Mouse (Mus musculus) lung, embryonic 15.5 days (tissue): ENCODE measurements at regions not wholly inside any gene's neighbourhood (a gene's known extent, or its start where the extent isn't known, plus 50 kb on each side); places are given as distances from the start of the nearest gene placed in this dataset.
A peak's percentile ranks its signal among the peaks of the same experiment; 100 is the strongest.

Experiments
- ATAC-seq: fragments of 200-750 bp; cut with Nextera tagmentation; 2 replicates; pipeline ENCODE4 v1.8.0; 2017; ENCODE audit warnings: moderate number of reproducible peaks, borderline replicate concordance; ENCODE audit not compliant: low FRiP score, low TSS enrichment; ENCODE audit errors: extremely low read depth
- H3K27ac ChIP-seq: fragments of 300-500 bp; sonication (generic); 2 replicates; pipeline ENCODE4 v1.5.1; 2015; ENCODE audit warnings: moderate library complexity, mild to moderate bottlenecking, inconsistent platforms
- H3K27me3 ChIP-seq: fragments of 300-500 bp; sonication (generic); 2 replicates; pipeline ENCODE4 v1.6.1; 2015; ENCODE audit warnings: inconsistent platforms
- H3K36me3 ChIP-seq: fragments of 300-500 bp; sonication (generic); 2 replicates; pipeline ENCODE4 v1.6.1; 2015; ENCODE audit warnings: inconsistent platforms
- H3K4me1 ChIP-seq: fragments of 300-500 bp; sonication (generic); 2 replicates; pipeline ENCODE4 v1.6.1; 2015; ENCODE audit warnings: inconsistent platforms
- H3K4me2 ChIP-seq: fragments of 300-500 bp; sonication (generic); 2 replicates; pipeline ENCODE4 v1.6.1; 2015; ENCODE audit warnings: inconsistent platforms, mild to moderate bottlenecking, moderate library complexity
- H3K4me3 ChIP-seq: fragments of 300-500 bp; sonication (generic); 2 replicates; pipeline ENCODE4 v1.5.1; 2015; ENCODE audit warnings: mild to moderate bottlenecking, inconsistent platforms
- H3K9ac ChIP-seq: fragments of 300-500 bp; sonication (generic); 2 replicates; pipeline ENCODE4 v1.6.1; 2015; ENCODE audit warnings: inconsistent platforms
- H3K9me3 ChIP-seq: fragments of 300-500 bp; sonication (generic); 2 replicates; pipeline ENCODE4 v1.6.1; 2016; ENCODE audit warnings: inconsistent platforms
- WGBS: fragments of 180-500 bp; shearing (Covaris S2); methylation state at CpG from one replicate; pipeline ENCODE4 v1.1.7; 2015; 5-methylcytosine and 5-hydroxymethylcytosine counted together

- no peak for ATAC-seq
- Histone ChIP-seq H3K36me3 (no peaks in the 10 kb centered on the region), H3K4me1 (peaks cover 6% of the 10 kb centered on the region; the same call in 1 of the 2 replicates), H3K27me3 (no peaks in the 10 kb centered on the region), H3K9ac (no peak overlapping the region), H3K4me2 (no peak overlapping the region), H3K9me3 (no peaks in the 10 kb centered on the region), H3K4me3 (no peak overlapping the region), H3K27ac (no peak overlapping the region)
- WGBS, result 65% methylated on average over 5 of the region's 5 CpGs
These were observed 66.3 kb upstream of the Cnih3 start for GRCm38 (mm10) chr1:181286146-181286545.

- WGBS, result 72% methylated on average over 1 of the region's 1 CpGs
- no peaks in the 10 kb centered on the region for H3K27me3 ChIP-seq
- no peak overlapping the region for H3K4me3 ChIP-seq
- no peaks in the 10 kb centered on the region for H3K9me3 ChIP-seq
- no peak for ATAC-seq
- no peak overlapping the region for H3K27ac ChIP-seq
- H3K36me3 ChIP-seq, result no peaks in the 10 kb centered on the region
- peaks cover 6% of the 10 kb centered on the region; the same call in 1 of the 2 replicates for H3K4me1 ChIP-seq
- H3K9ac ChIP-seq, result no peak overlapping the region
- no peak overlapping the region for H3K4me2 ChIP-seq
These were observed 65.3 kb upstream of the Cnih3 start for GRCm38 (mm10) chr1:181287166-181287565.

DNA sequence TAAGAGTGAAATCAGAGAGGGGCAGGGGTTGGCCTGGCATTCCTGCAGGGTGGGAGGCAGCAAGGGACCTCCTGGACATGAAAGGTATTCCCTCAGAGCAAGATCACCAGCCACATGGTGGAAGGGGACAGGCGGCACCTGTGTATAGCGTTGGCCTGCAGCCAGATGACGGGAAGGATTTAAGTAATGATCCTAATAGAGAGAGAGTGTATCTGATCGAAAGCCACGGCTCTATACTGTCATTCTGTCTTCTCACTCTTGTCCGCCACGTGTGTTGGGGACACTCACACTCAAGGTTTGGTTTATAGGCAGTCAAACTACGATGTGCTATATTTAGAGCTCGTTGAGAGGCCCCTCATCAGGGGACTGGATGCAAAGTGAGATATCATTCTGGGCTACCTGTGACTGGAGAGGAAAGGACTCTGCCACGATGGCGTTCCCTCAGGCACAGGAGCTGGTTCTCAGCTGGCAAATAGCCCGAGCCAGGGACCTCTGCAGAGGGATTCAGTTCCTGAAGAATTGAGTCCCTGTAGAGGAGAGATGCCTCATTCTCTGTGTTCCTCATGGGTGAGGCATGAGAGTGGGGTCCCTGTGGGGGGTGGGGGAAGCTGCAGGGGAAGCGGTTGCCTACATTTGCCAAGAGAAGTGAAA lies 62.9 kb upstream of the Cnih3 start:
- Histone ChIP-seq H3K27ac (peak overlapping the region; percentile 24; the same call in 1 of the 2 replicates), H3K4me1 (peaks cover 6% of the 10 kb centered on the region; the same call in 1 of the 2 replicates), H3K4me3 (no peak overlapping the region), H3K4me2 (no peak overlapping the region), H3K9me3 (no peaks in the 10 kb centered on the region), H3K27me3 (no peaks in the 10 kb centered on the region), H3K9ac (no peak overlapping the region), H3K36me3 (no peaks in the 10 kb centered on the region)
- WGBS, result 42% methylated on average over 13 of the region's 13 CpGs
- ATAC-seq, result no peak

- no peak for ATAC-seq
- 57% methylated on average over 6 of the region's 6 CpGs for WGBS
- H3K4me1 ChIP-seq, result peaks cover 6% of the 10 kb centered on the region; the same call in 1 of the 2 replicates
- no peak overlapping the region for H3K27ac ChIP-seq
- no peak overlapping the region for H3K9ac ChIP-seq
- no peaks in the 10 kb centered on the region for H3K27me3 ChIP-seq
- no peak overlapping the region for H3K4me2 ChIP-seq
- H3K4me3 ChIP-seq, result no peak overlapping the region
- H3K36me3 ChIP-seq, result no peaks in the 10 kb centered on the region
- no peaks in the 10 kb centered on the region for H3K9me3 ChIP-seq
These were observed 61.2 kb upstream of the Cnih3 start for GRCm38 (mm10) chr1:181291202-181291601.

- no peak for ATAC-seq
- no peak overlapping the region for H3K4me3 ChIP-seq
- no peaks in the 10 kb centered on the region for H3K36me3 ChIP-seq
- H3K4me2 ChIP-seq, result no peak overlapping the region
- no peaks in the 10 kb centered on the region for H3K9me3 ChIP-seq
- H3K27ac ChIP-seq, result no peak overlapping the region
- H3K27me3 ChIP-seq, result no peaks in the 10 kb centered on the region
- 73% methylated on average over 5 of the region's 5 CpGs for WGBS
- H3K4me1 ChIP-seq, result peaks cover 6% of the 10 kb centered on the region; the same call in 1 of the 2 replicates
- H3K9ac ChIP-seq, result no peak overlapping the region
These were observed 60.5 kb upstream of the Cnih3 start for GRCm38 (mm10) chr1:181291966-181292365.

DNA sequence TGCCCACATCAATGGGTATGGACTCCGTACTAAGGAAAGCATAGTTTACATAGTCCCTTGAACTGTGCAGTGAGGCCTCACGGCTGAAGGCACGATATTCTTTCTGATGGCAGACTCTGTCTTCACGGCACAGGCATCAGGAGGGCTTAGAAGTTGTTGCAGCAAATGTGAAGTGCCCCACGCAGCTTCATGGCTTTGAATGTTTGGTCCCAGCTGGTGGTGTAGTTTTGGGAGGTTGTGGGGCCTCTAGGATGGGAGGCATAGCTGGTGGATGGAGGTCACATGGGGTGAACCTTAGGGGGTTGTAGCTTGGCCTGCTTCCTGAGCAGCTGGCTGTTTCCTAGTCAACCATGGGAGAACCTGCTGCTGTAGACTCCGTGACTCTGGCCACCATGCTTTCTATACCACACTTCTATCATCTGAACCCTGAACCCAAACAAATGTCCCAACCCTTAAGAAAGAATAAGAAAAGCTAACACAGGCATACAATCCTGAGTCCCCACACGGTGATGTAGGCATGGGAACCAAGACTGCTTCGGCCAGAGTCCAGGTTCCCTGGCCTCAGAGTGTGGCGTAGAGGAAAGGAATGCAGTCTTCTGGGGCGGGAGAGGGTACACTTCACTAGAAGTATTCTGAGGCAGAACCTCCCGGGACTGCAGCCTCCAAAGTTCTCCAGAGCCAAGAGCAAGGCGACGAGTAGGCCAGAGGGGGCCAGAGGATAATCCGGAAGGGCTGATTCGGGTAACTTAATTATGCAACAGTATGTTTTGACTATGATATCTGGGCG lies 59.2 kb upstream of the Cnih3 start:
- peaks cover 6% of the 10 kb centered on the region; the same call in 1 of the 2 replicates for H3K4me1 ChIP-seq
- no peak overlapping the region for H3K4me2 ChIP-seq
- no peak overlapping the region for H3K27ac ChIP-seq
- ATAC-seq, result 0 out of 2 replicates have a peak, but pooled peaks have one; percentile 14
- H3K4me3 ChIP-seq, result no peak overlapping the region
- H3K9me3 ChIP-seq, result no peaks in the 10 kb centered on the region
- WGBS, result 70% methylated on average over 16 of the region's 16 CpGs
- H3K27me3 ChIP-seq, result no peaks in the 10 kb centered on the region
- H3K9ac ChIP-seq, result no peak overlapping the region
- no peaks in the 10 kb centered on the region for H3K36me3 ChIP-seq

DNA sequence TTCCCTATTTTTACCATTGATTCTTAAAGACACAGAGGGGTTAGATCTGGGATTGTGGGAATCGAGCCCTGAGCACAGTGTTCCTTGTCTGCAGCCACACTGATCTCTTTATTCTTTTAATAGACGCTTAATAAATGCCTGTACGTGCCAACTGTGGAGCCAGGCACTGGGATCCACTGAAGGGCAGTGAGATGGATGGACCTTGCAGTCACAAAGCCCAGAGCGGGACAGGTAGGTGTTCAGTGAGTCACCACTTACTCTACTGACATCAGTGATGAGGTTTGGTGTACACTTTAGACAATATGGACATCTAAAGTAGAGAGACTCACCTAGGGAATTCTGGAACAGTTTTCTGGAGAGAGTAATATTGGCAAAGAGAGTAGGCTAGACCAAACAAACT lies 56.8 kb upstream of the Cnih3 start:
- H3K27me3 ChIP-seq, result no peaks in the 10 kb centered on the region
- H3K4me3 ChIP-seq, result no peak overlapping the region
- no peaks in the 10 kb centered on the region for H3K9me3 ChIP-seq
- no peak for ATAC-seq
- H3K4me2 ChIP-seq, result no peak overlapping the region
- H3K36me3 ChIP-seq, result no peaks in the 10 kb centered on the region
- H3K27ac ChIP-seq, result no peak overlapping the region
- no peak overlapping the region for H3K9ac ChIP-seq
- no peaks in the 10 kb centered on the region for H3K4me1 ChIP-seq
- whole genome bisulfite sequencing, result 83% methylated on average over 4 of the region's 4 CpGs

DNA sequence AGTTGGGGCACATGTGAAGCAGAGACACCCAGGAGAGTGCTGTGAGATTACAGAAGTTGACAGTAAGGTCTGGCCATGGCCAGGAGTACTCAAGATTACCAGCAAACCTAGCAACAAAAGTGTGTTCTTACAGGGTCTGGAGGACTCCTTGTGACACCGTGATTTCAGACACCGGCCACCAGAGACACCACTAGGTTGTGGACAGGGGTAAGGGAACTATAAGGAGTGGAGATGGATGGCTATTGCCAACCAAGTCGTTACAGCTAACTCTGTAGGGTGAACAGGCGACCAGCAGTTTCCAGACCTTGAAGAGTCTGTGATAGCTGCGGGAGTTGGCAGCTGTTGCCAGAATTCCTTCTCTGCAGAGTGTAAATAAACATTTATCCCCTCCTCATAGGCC lies 54.4 kb upstream of the Cnih3 start:
- H3K4me3 ChIP-seq, result no peak overlapping the region
- no peak overlapping the region for H3K9ac ChIP-seq
- H3K27me3 ChIP-seq, result no peaks in the 10 kb centered on the region
- H3K9me3 ChIP-seq, result no peaks in the 10 kb centered on the region
- ATAC-seq, result no peak
- H3K4me2 ChIP-seq, result no peak overlapping the region
- 50% methylated on average over 5 of the region's 5 CpGs for WGBS
- H3K4me1 ChIP-seq, result no peaks in the 10 kb centered on the region
- H3K36me3 ChIP-seq, result no peaks in the 10 kb centered on the region
- H3K27ac ChIP-seq, result no peak overlapping the region

DNA sequence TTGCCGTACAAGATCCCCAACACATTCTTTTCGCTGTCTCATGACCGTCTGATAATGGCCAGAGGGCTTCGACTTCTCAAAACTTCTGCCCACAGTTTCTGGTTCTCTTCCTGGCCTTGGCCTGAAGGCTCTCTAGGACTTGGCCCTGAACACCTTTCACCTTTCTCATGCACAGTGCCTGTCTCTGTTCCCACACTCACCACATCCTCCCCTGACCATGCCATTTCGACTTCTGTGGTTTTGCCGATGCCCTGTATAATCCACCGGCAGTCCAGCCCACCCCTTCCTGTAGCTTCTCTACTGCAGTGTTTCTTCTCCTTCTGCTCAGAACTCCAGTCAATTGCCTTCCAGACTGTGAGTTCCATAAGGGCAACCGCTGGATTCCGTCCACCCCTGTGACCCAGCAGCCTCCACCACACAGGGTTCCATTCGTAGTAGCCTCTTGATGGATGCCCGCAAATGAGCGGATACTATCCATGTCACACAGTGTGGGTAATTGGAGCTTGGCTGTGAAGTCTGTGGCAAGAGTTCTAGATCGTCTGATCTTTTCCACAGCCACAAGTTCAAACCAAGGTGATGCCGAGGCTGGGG lies 53.3 kb upstream of the Cnih3 start:
- Histone ChIP-seq H3K36me3 (no peaks in the 10 kb centered on the region), H3K9ac (no peak overlapping the region), H3K27me3 (no peaks in the 10 kb centered on the region), H3K4me3 (no peak overlapping the region), H3K9me3 (no peaks in the 10 kb centered on the region), H3K4me2 (no peak overlapping the region), H3K27ac (no peak overlapping the region), H3K4me1 (no peaks in the 10 kb centered on the region)
- ATAC-seq, result no peak
- 89% methylated on average over 14 of the region's 14 CpGs for WGBS

- WGBS, result 57% methylated on average over 6 of the region's 6 CpGs
- no peaks in the 10 kb centered on the region for H3K4me1 ChIP-seq
- no peaks in the 10 kb centered on the region for H3K27me3 ChIP-seq
- H3K9ac ChIP-seq, result no peak overlapping the region
- no peaks in the 10 kb centered on the region for H3K9me3 ChIP-seq
- no peak overlapping the region for H3K4me3 ChIP-seq
- no peak overlapping the region for H3K4me2 ChIP-seq
- H3K36me3 ChIP-seq, result no peaks in the 10 kb centered on the region
- no peak overlapping the region for H3K27ac ChIP-seq
- no peak for ATAC-seq
These were observed 52.6 kb upstream of the Cnih3 start for GRCm38 (mm10) chr1:181299826-181300225.

DNA sequence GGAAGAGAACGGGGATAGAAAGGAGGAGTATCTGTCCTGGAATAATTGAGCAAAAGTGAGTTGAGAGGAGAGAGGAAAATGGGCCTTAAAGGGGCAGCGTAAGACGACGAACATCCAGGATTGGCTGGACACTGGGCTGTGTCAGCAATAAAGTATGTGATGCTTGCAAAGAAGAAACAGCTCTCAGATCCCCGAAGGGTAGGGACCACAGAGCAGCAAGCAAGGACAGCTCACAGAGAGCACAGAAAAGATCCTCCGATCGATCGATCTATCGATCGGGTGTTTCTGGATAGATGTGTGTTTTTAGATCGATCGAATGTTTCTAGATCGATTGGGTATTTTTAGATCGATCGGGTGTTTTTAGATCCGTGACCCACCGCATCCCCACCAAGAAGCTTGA lies 50.3 kb upstream of the Cnih3 start:
- no peaks in the 10 kb centered on the region for H3K36me3 ChIP-seq
- H3K27me3 ChIP-seq, result no peaks in the 10 kb centered on the region
- no peaks in the 10 kb centered on the region for H3K9me3 ChIP-seq
- H3K27ac ChIP-seq, result no peak overlapping the region
- WGBS, result 92% methylated on average over 17 of the region's 17 CpGs
- H3K9ac ChIP-seq, result no peak overlapping the region
- H3K4me3 ChIP-seq, result no peak overlapping the region
- H3K4me1 ChIP-seq, result no peaks in the 10 kb centered on the region
- no peak overlapping the region for H3K4me2 ChIP-seq
- no peak for ATAC-seq
